In genomic region chr12:17426735-17427134, GRCm38 (mm10) we compare ENCODE assay signal across 18 mouse cellular contexts.
DNase-seq lines count a peak whose midpoint lies in the region; TF ChIP-seq lines count a peak whose summit lies in the region.
"Had no signal": no experiment of that assay in that cellular context is flagged by ENCODE, and none has a peak within 500 bp of the region (broad histone marks: within the 10 kb centered on the region; RNA-seq: fewer than 3 reads in every experiment).

No protein-coding gene starts in this region.

- TF ChIP-seq POLR2A in testis, adult 2 months (IDR thresholded peaks at IDR 0.05; ENCODE audit: control insufficient read depth, low read depth, low read length), result no peak

- 0 out of 2 replicates have a peak overlapping the region, but pooled peaks have one; percentile 43 for H3K27ac ChIP-seq in layer of hippocampus, adult 2 months
- H3K27ac ChIP-seq in testis, adult 2 months (ENCODE audit: control insufficient read depth, insufficient read depth, low read depth, low read length), result 0 out of 2 replicates have a peak overlapping the region, but pooled peaks have one; percentile 46
- H3K27ac ChIP-seq: heart, embryonic 13.5 days; limb, embryonic 13.5 days; liver, embryonic 14.5 days had no signal

- no peak for TF ChIP-seq CTCF in layer of hippocampus, adult 2 months (conservative IDR thresholded peaks at IDR 0.05)
- no peak for TF ChIP-seq CTCF in testis, adult 2 months (IDR thresholded peaks at IDR 0.05; ENCODE audit: control insufficient read depth, insufficient read depth, insufficient replicate concordance, low read depth, low read length)

- no peak overlapping the region for H3K4me3 ChIP-seq in layer of hippocampus, adult 2 months
- no peak overlapping the region for H3K4me3 ChIP-seq in testis, adult 2 months (ENCODE audit: control insufficient read depth, low read depth, low read length)
- H3K4me3 ChIP-seq: erythroblast, embryonic 14.5 days; heart, embryonic 13.5 days; limb, embryonic 13.5 days; megakaryocyte, embryonic 14.5 days had no signal

- no peaks in the 10 kb centered on the region for H3K4me1 ChIP-seq in testis, adult 2 months (ENCODE audit: control insufficient read depth, insufficient read depth, low read length)
- H3K4me1 ChIP-seq: heart, embryonic 13.5 days; limb, embryonic 13.5 days had no signal

- DNase-seq in embryo, embryonic 10.5 days (ENCODE audit: low spot score), result peak; percentile 10
- no peak for DNase-seq in embryo, embryonic 9.5 days (ENCODE audit: extremely low spot score)
- DNase-seq in layer of hippocampus, adult 2 months (ENCODE audit: low spot score in 2 of 2), result no peak
- no peak for DNase-seq in layer of hippocampus, postnatal 14 days (ENCODE audit: low spot score in 2 of 2)
- DNase-seq in testis, postnatal 14 days (ENCODE audit: low spot score), result no peak
- peak; percentile 18 for DNase-seq in telencephalon, adult 2 months (ENCODE audit: low read depth, low spot score)
- no peak for DNase-seq in kidney, adult 8-10 months
- DNase-seq: cerebellum, adult 11 months; cerebellum, postnatal 14 days; heart, postnatal 36 days; right cerebral cortex, postnatal 25 days; thymus, adult 18-20 months had no signal

- no peaks in the 10 kb centered on the region for H3K27me3 ChIP-seq in testis, adult 2 months (ENCODE audit: control insufficient read depth, insufficient read depth, low read length)
- H3K27me3 ChIP-seq: heart, embryonic 13.5 days; limb, embryonic 13.5 days; megakaryocyte, embryonic 14.5 days had no signal

- peaks cover 2% of the 10 kb centered on the region for H3K36me3 ChIP-seq in testis, adult 2 months (ENCODE audit: control insufficient read depth, insufficient read depth, low read length)

Comparison
In these comparisons a context has a peak if more than half of its experiments do, and no peak if none do; other contexts are left out.
1. DNase-seq: peak in embryo, embryonic 10.5 days (single experiment) and telencephalon, adult 2 months (single experiment); none in embryo, embryonic 9.5 days (single experiment), layer of hippocampus, adult 2 months (0 of 2), layer of hippocampus, postnatal 14 days (0 of 2), testis, postnatal 14 days (single experiment) and kidney, adult 8-10 months (0 of 2).